Mouse (Mus musculus) hindbrain, postnatal 0 days (tissue): Measurements from ENCODE around the gene Crip2. TPM values are rescaled to one million over a fixed set of nuclear protein-coding genes. Genes with fewer than 3 reads are reported as not detected.

Source experiments
- ATAC-seq: fragments of 200-750 bp; cut with Nextera tagmentation; 2 replicates; pipeline ENCODE4 v1.8.0; 2017; ENCODE audit warnings: mild to moderate bottlenecking, moderate TSS enrichment, moderate library complexity
- DNase-seq: peaks from one replicate; pipeline ENCODE4 v3.0.0-alpha.2; 2015; ENCODE audit warnings: low spot score
- H3K27ac ChIP-seq: fragments of 300-500 bp; sonication (generic); 2 replicates; pipeline ENCODE4 v1.5.1; 2014; ENCODE audit warnings: mild to moderate bottlenecking
- H3K27me3 ChIP-seq: fragments of 300-500 bp; sonication (generic); 2 replicates; pipeline ENCODE4 v1.6.1; 2014; ENCODE audit warnings: low read length, mixed read lengths; ENCODE audit not compliant: insufficient read depth
- H3K36me3 ChIP-seq: fragments of 300-500 bp; sonication (generic); 2 replicates; pipeline ENCODE4 v1.6.1; 2014; ENCODE audit warnings: low read length, mixed read lengths; ENCODE audit not compliant: insufficient read depth
- H3K4me1 ChIP-seq: fragments of 300-500 bp; sonication (generic); 2 replicates; pipeline ENCODE4 v1.6.1; 2014; ENCODE audit warnings: antibody characterized with exemption, low read length, mixed read lengths; ENCODE audit not compliant: insufficient read depth
- H3K4me2 ChIP-seq: fragments of 300-500 bp; sonication (generic); 2 replicates; pipeline ENCODE4 v1.6.1; 2014; ENCODE audit warnings: low read depth, mild to moderate bottlenecking, low read length, moderate library complexity, mixed read lengths
- H3K4me3 ChIP-seq: fragments of 300-500 bp; sonication (generic); 2 replicates; pipeline ENCODE4 v1.5.1; 2014; ENCODE audit warnings: low read length
- H3K9ac ChIP-seq: fragments of 300-500 bp; sonication (generic); replicated peaks from 2 replicates; pipeline ENCODE4 v1.6.1; 2014; ENCODE audit warnings: mild to moderate bottlenecking, low read length, moderate library complexity, mixed read lengths
- H3K9me3 ChIP-seq: fragments of 300-500 bp; sonication (generic); 2 replicates; pipeline ENCODE4 v1.6.1; 2016; ENCODE audit warnings: low read length, mixed read lengths
- CTCF ChIP-seq: IDR thresholded peaks from 2 replicates; pipeline ENCODE4 v1.5.1; 2016; ENCODE audit warnings: antibody characterized with exemption, control low read depth, low read depth
- WGBS: fragments of 180-500 bp; shearing (Covaris S2); extraction: QIAGEN DNeasy Blood & Tissue Kit; methylation state at CpG from one replicate; pipeline ENCODE4 v1.1.7; 2014; 5-methylcytosine and 5-hydroxymethylcytosine counted together
- polyA plus RNA-seq: library from polyadenylated mRNA; unstranded; fragments of >200 nt; fragmentation: Nextera tagmentation; extraction: Ambion mirVana; gene quantifications from 2 replicates; pipeline ENCODE4 v1.2.1, GENCODE M21; 2015
- total RNA-seq: library from RNA; depleted of rRNA; stranded (reverse); fragments of >200 nt; gene quantifications from 2 replicates; pipeline ENCODE4 v1.2.3, GENCODE M21; 2014; rRNA removed

Crip2 gene
- total and polyA plus RNA-seq, 2 experiments from 2014 or later: 152 to 251 TPM

DNA sequence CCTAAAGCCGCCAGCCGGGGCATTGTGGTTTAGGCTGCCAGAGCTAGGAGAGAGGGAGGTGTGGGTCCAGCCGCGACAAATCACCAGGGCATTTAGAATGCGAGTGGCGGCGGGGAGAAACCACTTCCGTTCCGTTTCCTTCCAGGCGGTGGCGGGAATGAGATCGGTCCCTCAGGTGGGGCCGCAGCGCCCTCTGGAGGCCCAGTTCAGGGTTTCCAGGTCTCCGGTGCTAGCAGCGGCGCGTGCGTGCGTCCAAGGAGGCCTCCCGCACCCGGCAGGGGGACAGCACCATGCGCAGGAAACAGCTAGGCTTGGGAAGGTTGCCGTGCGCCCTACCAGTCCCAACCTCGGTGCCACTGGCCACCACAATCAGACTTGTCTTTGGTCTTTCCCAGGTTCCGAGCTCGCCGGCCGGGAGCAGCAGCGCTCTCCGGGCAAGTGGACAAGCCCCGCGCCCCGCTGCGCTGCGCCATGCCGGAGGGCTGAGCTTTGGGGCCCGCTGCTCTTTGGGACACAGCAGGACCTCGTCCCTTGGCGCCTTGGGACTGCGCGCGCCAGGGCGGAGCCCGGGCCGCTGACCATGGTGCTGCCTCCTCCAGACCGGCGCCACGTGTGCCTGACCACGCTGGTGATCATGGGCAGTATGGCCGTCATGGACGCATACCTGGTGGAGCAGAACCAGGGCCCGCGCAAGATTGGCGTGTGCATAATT is 47.7 kb downstream of the Crip2 start:
- TF ChIP-seq CTCF: peak; percentile 98
- peaks cover 10% of the 10 kb centered on the region; the same call in 1 of the 2 replicates for H3K36me3 ChIP-seq
- peak overlapping the region; percentile 82 for H3K27ac ChIP-seq
- H3K4me1 ChIP-seq: peaks cover 10% of the 10 kb centered on the region
- ATAC-seq (peak; percentile 71), DNase-seq (peak; percentile 94)
- H3K9me3 ChIP-seq: no peaks in the 10 kb centered on the region
- peak overlapping the region; percentile 74 for H3K4me3 ChIP-seq
- 3% methylated on average over 56 of the region's 56 CpGs for WGBS
- no peaks in the 10 kb centered on the region for H3K27me3 ChIP-seq
- H3K4me2 ChIP-seq: peak overlapping the region; percentile 91
- peak overlapping the region; percentile 88 for H3K9ac ChIP-seq

DNA sequence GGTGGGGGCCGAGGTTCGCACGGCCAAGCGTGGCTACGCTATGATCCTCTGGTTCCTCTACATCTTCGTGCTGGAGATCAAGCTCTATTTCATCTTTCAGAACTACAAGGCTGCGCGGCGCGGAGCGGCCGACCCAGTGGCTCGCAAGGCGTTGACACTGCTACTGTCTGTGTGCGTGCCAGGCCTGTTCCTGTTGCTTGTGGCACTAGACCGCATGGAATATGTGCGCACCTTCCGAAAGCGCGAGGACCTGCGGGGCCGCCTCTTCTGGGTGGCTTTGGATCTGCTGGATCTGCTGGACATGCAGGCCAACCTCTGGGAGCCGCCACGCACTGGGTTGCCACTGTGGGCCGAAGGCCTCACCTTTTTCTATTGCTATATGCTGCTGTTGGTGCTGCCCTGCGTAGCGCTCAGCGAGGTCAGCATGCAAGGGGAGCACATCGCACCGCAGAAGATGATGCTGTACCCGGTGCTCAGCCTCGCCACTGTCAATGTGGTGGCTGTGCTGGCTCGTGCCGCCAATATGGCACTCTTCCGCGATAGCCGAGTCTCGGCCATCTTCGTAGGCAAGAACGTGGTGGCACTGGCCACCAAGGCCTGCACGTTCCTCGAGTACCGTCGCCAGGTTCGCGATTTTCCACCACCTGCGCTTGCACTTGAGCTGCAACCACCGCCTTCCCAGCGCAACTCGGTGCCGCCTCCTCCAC is 48.5 kb downstream of the Crip2 start:
- no peak for ATAC-seq

GRCm38 (mm10) chr12:113193423-113193822 is 53.4 kb downstream of the Crip2 start:
- DNase-seq (no peak), ATAC-seq (no peak)
- Histone ChIP-seq H3K4me2 (no peak overlapping the region), H3K27me3 (no peaks in the 10 kb centered on the region), H3K4me3 (no peak overlapping the region), H3K4me1 (no peaks in the 10 kb centered on the region), H3K27ac (no peak overlapping the region), H3K36me3 (peaks cover 10% of the 10 kb centered on the region; the same call in 1 of the 2 replicates), H3K9ac (no peak overlapping the region), H3K9me3 (no peaks in the 10 kb centered on the region)
- WGBS: 74% methylated on average over 2 of the region's 2 CpGs
- no peak for TF ChIP-seq CTCF

More for the DNA sequence above, 48.5 kb downstream of the Crip2 start:
- Histone ChIP-seq H3K27ac (no peak overlapping the region), H3K4me1 (peaks cover 10% of the 10 kb centered on the region), H3K4me3 (peak overlapping the region; percentile 74), H3K36me3 (peaks cover 10% of the 10 kb centered on the region; the same call in 1 of the 2 replicates), H3K9me3 (no peaks in the 10 kb centered on the region), H3K9ac (peak overlapping the region; percentile 88), H3K4me2 (peak overlapping the region; percentile 91), H3K27me3 (no peaks in the 10 kb centered on the region)
- WGBS: 94% methylated on average over 51 of the region's 51 CpGs
- TF ChIP-seq CTCF: no peak
- no peak for DNase-seq

Other genes with a start within 250 kb of the Crip2 start
- 63.4 and 88.4 TPM in 2 replicates for gene Jag2, start 210.5 kb upstream of the Crip2 start, total RNA-seq
- gene Jag2, start 210.5 kb upstream of the Crip2 start, polyA plus RNA-seq: 7.7 and 8.5 TPM in 2 replicates
- gene Nudt14, start 198.1 kb upstream of the Crip2 start, total RNA-seq: 29.0 and 29.4 TPM in 2 replicates
- 51.7 and 54.8 TPM in 2 replicates for gene Nudt14, start 198.1 kb upstream of the Crip2 start, polyA plus RNA-seq
- gene Btbd6, start 163.8 kb upstream of the Crip2 start, total RNA-seq: 71.0 and 76.1 TPM in 2 replicates
- 52.1 and 52.9 TPM in 2 replicates for gene Btbd6, start 163.8 kb upstream of the Crip2 start, polyA plus RNA-seq
- gene Brf1, start 139.5 kb upstream of the Crip2 start, total RNA-seq: 29.4 and 32.9 TPM in 2 replicates
- 39.0 and 40.8 TPM in 2 replicates for gene Brf1, start 139.5 kb upstream of the Crip2 start, polyA plus RNA-seq
- 111 and 125 TPM in 2 replicates for gene Pacs2, start 125.7 kb upstream of the Crip2 start, total RNA-seq
- 20.3 and 20.6 TPM in 2 replicates for gene Pacs2, start 125.7 kb upstream of the Crip2 start, polyA plus RNA-seq
- 0.73 and 1.8 TPM in 2 replicates for gene Tex22, start 65.7 kb upstream of the Crip2 start, total RNA-seq
- not detected in 2 replicates for gene Tex22, start 65.7 kb upstream of the Crip2 start, polyA plus RNA-seq
- 57.6 and 65.0 TPM in 2 replicates for gene Mta1, start 42.0 kb upstream of the Crip2 start, total RNA-seq
- 13.1 and 13.5 TPM in 2 replicates for gene Mta1, start 42.0 kb upstream of the Crip2 start, polyA plus RNA-seq
- gene Crip1, start 6.1 kb downstream of the Crip2 start, total RNA-seq: 4.6 and 15.4 TPM in 2 replicates
- 33.0 and 35.8 TPM in 2 replicates for gene Crip1, start 6.1 kb downstream of the Crip2 start, polyA plus RNA-seq
- gene Tedc1, start 16.2 kb downstream of the Crip2 start, total RNA-seq: 13.8 and 16.6 TPM in 2 replicates
- 14.7 and 15.8 TPM in 2 replicates for gene Tedc1, start 16.2 kb downstream of the Crip2 start, polyA plus RNA-seq
- 98.0 and 103 TPM in 2 replicates for gene Tmem121, start 45.7 kb downstream of the Crip2 start, total RNA-seq
- gene Tmem121, start 45.7 kb downstream of the Crip2 start, polyA plus RNA-seq: 54.8 and 55.3 TPM in 2 replicates